20 mouse cellular contexts compared by ENCODE assay signal in genomic region chr9:63501516-63501915, GRCm38 (mm10).
"Had no signal": no experiment of that assay in that cellular context is flagged by ENCODE, and none has a peak within 500 bp of the region (broad histone marks: within the 10 kb centered on the region; RNA-seq: fewer than 3 reads in every experiment).

No protein-coding gene starts in this region.

- H3K36me3 ChIP-seq: lung, embryonic 15.5 days; midbrain, embryonic 13.5 days; neural tube, embryonic 13.5 days; neural tube, embryonic 15.5 days had no signal

- H3K4me1 ChIP-seq: lung, embryonic 15.5 days; midbrain, embryonic 13.5 days; neural tube, embryonic 13.5 days; neural tube, embryonic 15.5 days had no signal

- H3K27me3 ChIP-seq: lung, embryonic 15.5 days; midbrain, embryonic 13.5 days; neural tube, embryonic 13.5 days had no signal

- H3K9me3 ChIP-seq: lung, embryonic 15.5 days; megakaryocyte, embryonic 14.5 days; midbrain, embryonic 13.5 days; neural tube, embryonic 13.5 days; neural tube, embryonic 15.5 days had no signal

- H3K27ac ChIP-seq: lung, embryonic 15.5 days; macrophage; midbrain, embryonic 13.5 days; neural tube, embryonic 13.5 days; neural tube, embryonic 15.5 days had no signal

- H3K4me3 ChIP-seq: lung, embryonic 15.5 days; megakaryocyte, embryonic 14.5 days; midbrain, embryonic 13.5 days; myocyte; neural tube, embryonic 13.5 days; neural tube, embryonic 15.5 days had no signal

- H3K9ac ChIP-seq: liver, postnatal 0 days; lung, embryonic 15.5 days; midbrain, embryonic 13.5 days; neural tube, embryonic 13.5 days; neural tube, embryonic 15.5 days had no signal

- DNase-seq: liver, postnatal 0 days; lung, adult 2 months; lung, postnatal 14 days; lung, postnatal 36 days; retina, postnatal 1 day; right cerebral cortex, adult 18-20 months; right cerebral cortex, postnatal 25 days; right cerebral cortex, postnatal 4 days; spleen, adult 18-20 months; thymus, adult 18-20 months; thymus, postnatal 14 days; thymus, postnatal 36 days had no signal

- H3K4me2 ChIP-seq: lung, embryonic 15.5 days; midbrain, embryonic 11.5 days; midbrain, embryonic 13.5 days; neural tube, embryonic 13.5 days; neural tube, embryonic 15.5 days had no signal
